Mouse (Mus musculus): ENCODE results near the gene Fnd3c2. TPM values are rescaled to one million over a fixed set of nuclear protein-coding genes. Genes with fewer than 3 reads are reported as not detected.
A peak's percentile ranks its signal among the peaks of the same experiment; 100 is the strongest.

Gene Fnd3c2
- total and polyA plus RNA-seq, 3 experiments = not detected

DNA sequence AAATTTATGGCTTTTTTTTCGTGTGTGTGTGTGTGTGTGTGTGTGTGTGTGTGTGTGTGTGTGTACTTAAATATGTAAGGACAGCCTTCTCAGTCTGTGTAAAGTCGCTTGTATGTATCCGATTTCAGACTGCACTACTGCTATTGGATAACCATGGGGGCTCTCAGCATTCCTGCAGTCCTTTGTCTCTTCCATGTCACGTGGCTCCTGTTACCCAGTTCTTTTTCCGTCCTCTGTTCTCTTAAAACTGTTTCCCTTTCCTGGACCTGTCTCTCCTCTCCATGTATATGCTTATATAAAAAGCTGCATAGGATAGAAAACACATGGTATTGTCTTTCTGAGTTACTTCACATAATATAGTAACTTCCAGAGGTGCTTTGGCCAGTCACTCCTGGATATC is 69.5 kb downstream of the Fnd3c2 start:
- Histone ChIP-seq H3K36me3 (ENCODE audit: control insufficient read depth, insufficient read depth, low read length) (peaks cover 14% of the 10 kb centered on the region), H3K9ac (ENCODE audit: low read depth, low read length) (no peak overlapping the region), H3K4me1 (ENCODE audit: control insufficient read depth, insufficient read depth, low read length) (peaks cover 6% of the 10 kb centered on the region), H3K79me2 (replicated peaks; ENCODE audit: control insufficient read depth, insufficient read depth, low read length) (no peaks in the 10 kb centered on the region), H3K27me3 (ENCODE audit: control insufficient read depth, insufficient read depth, low read length) (no peaks in the 10 kb centered on the region), H3K27ac (peak overlapping the region; percentile 84), H3K4me3 (no peak overlapping the region)
- intact Hi-C loops (cut with DNase I) = loop anchor here (5.0 to 10.0 kb wide), 2 partner anchors 158 to 261 kb away; partner anchors contain the start of genes Atp7a and Atrx
- TF ChIP-seq POLR2A (IDR thresholded peaks at IDR 0.05; ENCODE audit: insufficient read depth, low read depth, low read length) (no peak), CTCF (IDR thresholded peaks at IDR 0.05) (no peak), EP300 (IDR thresholded peaks at IDR 0.05; ENCODE audit: insufficient read depth, low read depth, low read length) (no peak)
- WGBS = 33% methylated on average over 5 of the region's 5 CpGs
- DNase-seq = no peak

Other genes starting within 250 kb of the Fnd3c2 start
- gene Magt1, start 243.5 kb downstream of the Fnd3c2 start, total RNA-seq (2021) = 10 to 100 TPM; 44.0 to 58.3 TPM
- gene Magt1, start 243.5 kb downstream of the Fnd3c2 start, polyA plus RNA-seq (2012; rRNA removed) = 6.6 and 19.1 TPM in 2 replicates
- 1,000 to 10,000 TPM; 1,564 to 1,777 TPM for gene Cox7b, start 239.7 kb downstream of the Fnd3c2 start, total RNA-seq (2021)
- 885 and 1,489 TPM in 2 replicates for gene Cox7b, start 239.7 kb downstream of the Fnd3c2 start, polyA plus RNA-seq (2012; rRNA removed)
- gene Atp7a, start 228.1 kb downstream of the Fnd3c2 start, total RNA-seq (2021) = 1 to 10 TPM; 6.7 to 7.3 TPM
- gene Atp7a, start 228.1 kb downstream of the Fnd3c2 start, polyA plus RNA-seq (2012; rRNA removed) = 1.6 and 3.6 TPM in 2 replicates
- 1 to 10 TPM; 1.7 to 1.8 TPM for gene Tlr13, start 112.2 kb downstream of the Fnd3c2 start, total RNA-seq (2021)
- 0.57 and 0.82 TPM in 2 replicates for gene Tlr13, start 112.2 kb downstream of the Fnd3c2 start, polyA plus RNA-seq (2012; rRNA removed)
- 100 to 1,000 TPM; 424 to 456 TPM for gene Pgk1, start 68.3 kb downstream of the Fnd3c2 start, total RNA-seq (2021)
- gene Pgk1, start 68.3 kb downstream of the Fnd3c2 start, polyA plus RNA-seq (2012; rRNA removed) = 237 and 484 TPM in 2 replicates
- gene Taf9b, start 34.2 kb downstream of the Fnd3c2 start, total RNA-seq (2021) = 10 to 100 TPM in 1 of 2 experiments, 1 to 10 TPM in 1; 8.2 to 10.1 TPM
- gene Taf9b, start 34.2 kb downstream of the Fnd3c2 start, polyA plus RNA-seq (2012; rRNA removed) = 8.0 and 13.5 TPM in 2 replicates
- gene Fndc3c1, start 230.0 kb upstream of the Fnd3c2 start, total RNA-seq (2021) = not detected
- not detected in 2 replicates for gene Fndc3c1, start 230.0 kb upstream of the Fnd3c2 start, polyA plus RNA-seq (2012; rRNA removed)